Mouse (Mus musculus): Measurements from ENCODE around the gene Nme2.

The Nme2 gene

GRCm38 (mm10) chr11:93956159-93956558, at the start of gene Nme2:
Gene Nme2 (minus strand): TSS chr11:93956259.
- peak in 1 of 2 experiments; percentile 29 for DNase-seq

- DNase-seq = no peak
These were observed 47.3 kb upstream of the Nme2 start for GRCm38 (mm10) chr11:94003346-94003745.

GRCm38 (mm10) chr11:93999276-93999675, 43.2 kb upstream of the Nme2 start:
- DNase-seq = no peak

- DNase-seq = peak; percentile 12 to 29
These were observed 41.2 kb upstream of the Nme2 start for GRCm38 (mm10) chr11:93997141-93997775.

GRCm38 (mm10) chr11:93996306-93997140, 40.5 kb upstream of the Nme2 start:
- no peak for DNase-seq

GRCm38 (mm10) chr11:93995720-93996305, 39.8 kb upstream of the Nme2 start, which contains the start of gene Spag9:
Gene Spag9 (plus strand): TSS chr11:93996091.
- DNase-seq = peak; percentile 95 to 98

GRCm38 (mm10) chr11:93995111-93995719, 39.2 kb upstream of the Nme2 start:
- peak; percentile 69 to 79 for DNase-seq

GRCm38 (mm10) chr11:93994531-93994930, 38.5 kb upstream of the Nme2 start:
- peak; percentile 9 to 21 for DNase-seq

GRCm38 (mm10) chr11:93988328-93989062, 32.4 kb upstream of the Nme2 start:
- no peak for DNase-seq

- no peak for DNase-seq
These were observed 31.7 kb upstream of the Nme2 start for GRCm38 (mm10) chr11:93987625-93988327.

GRCm38 (mm10) chr11:93987026-93987425, 31.0 kb upstream of the Nme2 start:
- DNase-seq = no peak

GRCm38 (mm10) chr11:93986298-93986697, 30.2 kb upstream of the Nme2 start:
- DNase-seq = no peak

- DNase-seq = no peak
These were observed 29.2 kb upstream of the Nme2 start for GRCm38 (mm10) chr11:93985265-93985664.

GRCm38 (mm10) chr11:93984619-93985018, 28.6 kb upstream of the Nme2 start:
- no peak for DNase-seq

- DNase-seq = no peak
These were observed 23.5 kb upstream of the Nme2 start for GRCm38 (mm10) chr11:93979502-93980049.

GRCm38 (mm10) chr11:93972951-93973350, 16.9 kb upstream of the Nme2 start:
- no peak for DNase-seq

GRCm38 (mm10) chr11:93969799-93970198, 13.7 kb upstream of the Nme2 start:
- no peak for DNase-seq

- DNase-seq = no peak
These were observed 13.1 kb upstream of the Nme2 start for GRCm38 (mm10) chr11:93969171-93969570.

GRCm38 (mm10) chr11:93968848-93969128, 12.7 kb upstream of the Nme2 start:
- DNase-seq = no peak

- peak; percentile 97 to 98 for DNase-seq
These were observed 12.2 kb upstream of the Nme2 start, which contains the start of the genes Gm20390 and Nme1 for GRCm38 (mm10) chr11:93968005-93968847. Gene Gm20390 (minus strand): TSS chr11:93968293. Gene Nme1 (minus strand): TSS chr11:93968521.

- DNase-seq = peak; percentile 19 to 20
These were observed 11.3 kb upstream of the Nme2 start for GRCm38 (mm10) chr11:93967381-93967780.
